Mouse (Mus musculus) myocyte (in vitro differentiated cells): ENCODE results near the gene Slc34a2. TPM values are rescaled to one million over a fixed set of nuclear protein-coding genes. Genes with fewer than 3 reads are reported as not detected.

ENCODE experiments used
- H3K27me3 ChIP-seq: one replicate; pipeline ENCODE4 v1.6.1; 2011; ENCODE audit not compliant: control insufficient read depth, insufficient read depth, insufficient read length
- H3K36me3 ChIP-seq: one replicate; pipeline ENCODE4 v1.6.1; 2011; ENCODE audit not compliant: control insufficient read depth, insufficient read depth
- H3K4me2 ChIP-seq: one replicate; pipeline ENCODE4 v1.6.1; 2011; ENCODE audit warnings: low read depth, control low read depth
- H3K4me3 ChIP-seq: one replicate; pipeline ENCODE4 v1.5.1; 2011; ENCODE audit warnings: mild to moderate bottlenecking, control low read depth, moderate library complexity
- H3K79me2 ChIP-seq: one replicate; pipeline ENCODE4 v1.6.1; 2011; ENCODE audit not compliant: control insufficient read depth, insufficient read depth
- H3ac ChIP-seq: one replicate; pipeline ENCODE4 v1.6.1; 2011; ENCODE audit not compliant: control insufficient read depth, insufficient read length
- CEBPB ChIP-seq: IDR thresholded peaks from 2 replicates; pipeline ENCODE4 v1.6.1; 2011; ENCODE audit warnings: mild to moderate bottlenecking, moderate library complexity; ENCODE audit not compliant: poor library complexity, insufficient read depth, severe bottlenecking
- E2F4 ChIP-seq: IDR thresholded peaks from one replicate; pipeline ENCODE4 v1.6.1; 2011; ENCODE audit warnings: mild to moderate bottlenecking, control low read depth, moderate library complexity; ENCODE audit not compliant: insufficient read depth
- MAX ChIP-seq: IDR thresholded peaks from one replicate; pipeline ENCODE4 v1.6.1; 2011; ENCODE audit warnings: low read depth, mild to moderate bottlenecking, control low read depth
- MYOD1 ChIP-seq, 3 experiments: IDR thresholded peaks; one replicate each; pipeline ENCODE4 v1.6.1; 2011; ENCODE audit warnings: control low read depth in 2 of 3, low read depth in 2 of 3, mild to moderate bottlenecking in 2 of 3, moderate library complexity in 1 of 3; ENCODE audit not compliant: insufficient read length in 2 of 3, control insufficient read depth in 1 of 3
- MYOG ChIP-seq, 3 experiments: IDR thresholded peaks; one replicate each; pipeline ENCODE4 v1.6.1; 2011; ENCODE audit warnings: control low read depth in 2 of 3, low read depth in 2 of 3, mild to moderate bottlenecking in 2 of 3; ENCODE audit not compliant: insufficient read length in 2 of 3, control insufficient read depth in 1 of 3, insufficient read depth in 1 of 3
- POLR2A ChIP-seq: IDR thresholded peaks from one replicate; pipeline ENCODE4 v1.6.1; 2011; ENCODE audit warnings: low read depth, mild to moderate bottlenecking, control low read depth, moderate library complexity; ENCODE audit not compliant: insufficient read length
- POLR2AphosphoS2 ChIP-seq: IDR thresholded peaks from one replicate; pipeline ENCODE4 v1.6.1; 2011; ENCODE audit warnings: low read depth, control low read depth; ENCODE audit not compliant: insufficient read length
- REST ChIP-seq: IDR thresholded peaks from one replicate; pipeline ENCODE4 v1.6.1; 2011; ENCODE audit warnings: mild to moderate bottlenecking, control low read depth, moderate library complexity; ENCODE audit not compliant: insufficient read depth, insufficient read length
- SRF ChIP-seq: IDR thresholded peaks from one replicate; pipeline ENCODE4 v1.6.1; 2011; ENCODE audit warnings: low read depth; ENCODE audit not compliant: control insufficient read depth, insufficient read length
- TCF12 ChIP-seq: IDR thresholded peaks from one replicate; pipeline ENCODE4 v1.6.1; 2011; ENCODE audit warnings: mild to moderate bottlenecking, control low read depth; ENCODE audit not compliant: poor library complexity, insufficient read depth, severe bottlenecking
- TCF3 ChIP-seq: IDR thresholded peaks from one replicate; pipeline ENCODE4 v1.6.1; 2011; ENCODE audit warnings: low read depth, control low read depth; ENCODE audit not compliant: insufficient read length
- USF1 ChIP-seq: IDR thresholded peaks from one replicate; pipeline ENCODE4 v1.6.1; 2011; ENCODE audit warnings: low read depth, mild to moderate bottlenecking, control low read depth, moderate library complexity
- polyA plus RNA-seq: library from polyadenylated mRNA; unstranded; fragments of >200 nt; fragmentation: generic; extraction: Trizol; gene quantifications from one replicate; pipeline ENCODE4 v1.2.1, GENCODE M21; 2012; ENCODE audit warnings: missing spikeins

The Slc34a2 gene
- polyA plus RNA-seq, 1 experiment, result not detected

DNA sequence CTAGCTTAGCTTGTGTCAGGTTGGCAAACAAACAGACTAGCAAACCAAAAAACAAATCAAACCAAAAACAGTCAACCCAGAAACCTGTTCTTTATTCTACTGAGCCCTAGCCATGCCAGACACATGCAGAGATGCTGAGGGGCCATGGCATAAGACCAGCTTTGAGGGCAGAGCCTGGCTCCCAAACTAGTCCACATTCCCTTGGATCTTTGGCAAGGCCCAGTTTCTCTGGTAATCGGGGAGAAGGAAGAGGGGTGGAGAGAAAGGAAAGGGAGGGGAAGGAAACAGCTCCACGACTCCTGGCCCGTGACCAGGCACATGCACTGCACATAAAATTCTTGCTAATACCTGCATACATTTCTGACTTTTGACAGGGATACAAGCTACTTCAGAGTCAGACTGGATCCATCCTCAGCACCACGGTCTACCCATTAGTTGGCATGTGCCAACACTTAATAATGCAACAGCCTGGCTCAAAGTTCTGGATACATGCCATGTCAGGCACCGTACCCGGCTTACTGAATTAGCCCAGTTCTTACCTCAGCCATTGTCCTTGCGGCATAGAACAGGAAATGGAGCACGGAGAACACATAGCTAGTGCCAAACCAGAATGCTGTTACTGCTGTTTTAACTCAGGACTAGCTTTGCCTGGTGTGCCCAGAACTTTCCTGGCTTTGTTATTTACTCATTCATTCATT lies 12.5 kb upstream of the Slc34a2 start:
- TF ChIP-seq USF1, result no peak
- H3K27me3 ChIP-seq, result no peaks in the 10 kb centered on the region
- H3K79me2 ChIP-seq, result no peaks in the 10 kb centered on the region
- no peak overlapping the region for H3ac ChIP-seq
- H3K4me3 ChIP-seq, result no peak overlapping the region
- no peaks in the 10 kb centered on the region for H3K36me3 ChIP-seq
- no peak overlapping the region for H3K4me2 ChIP-seq

DNA sequence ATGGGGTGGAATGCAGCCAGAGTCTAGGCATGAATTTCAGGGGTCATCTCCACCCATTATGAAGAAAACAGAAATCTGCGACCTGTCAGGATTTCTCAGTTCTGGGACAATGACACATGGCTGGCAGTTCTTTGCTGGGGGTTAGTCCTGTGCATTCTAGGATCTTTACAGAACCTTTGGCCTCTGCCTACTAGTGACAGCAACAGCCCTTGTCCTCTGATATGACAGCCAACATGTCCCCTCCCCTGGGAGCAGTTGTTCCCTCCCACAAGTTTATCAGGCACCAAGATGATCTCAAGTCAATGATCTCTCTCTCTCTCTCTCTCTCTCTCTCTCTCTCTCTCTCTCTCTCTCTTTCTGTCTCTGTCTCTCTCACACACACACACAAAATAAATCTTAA lies 6.5 kb upstream of the Slc34a2 start:
- TF ChIP-seq CEBPB, result no peak
- TF ChIP-seq E2F4, result no peak
- TF ChIP-seq MYOG (IDR thresholded peaks at IDR 0.05; ENCODE audit: control insufficient read depth in 1 of 3, insufficient read depth in 1 of 3, insufficient read length in 2 of 3, low read depth in 2 of 3), result no peak
- no peak for TF ChIP-seq SRF
- TF ChIP-seq TCF3, result no peak
- TF ChIP-seq MYOD1 (IDR thresholded peaks at IDR 0.05; ENCODE audit: control insufficient read depth in 1 of 3, insufficient read length in 2 of 3, low read depth in 2 of 3), result no peak
- TF ChIP-seq TCF12, result no peak
- no peak for TF ChIP-seq POLR2AphosphoS2
- no peak for TF ChIP-seq MAX
- no peak for TF ChIP-seq REST
- no peak for TF ChIP-seq POLR2A
- TF ChIP-seq USF1, result no peak
- no peak overlapping the region for H3ac ChIP-seq
- H3K4me3 ChIP-seq, result no peak overlapping the region

DNA sequence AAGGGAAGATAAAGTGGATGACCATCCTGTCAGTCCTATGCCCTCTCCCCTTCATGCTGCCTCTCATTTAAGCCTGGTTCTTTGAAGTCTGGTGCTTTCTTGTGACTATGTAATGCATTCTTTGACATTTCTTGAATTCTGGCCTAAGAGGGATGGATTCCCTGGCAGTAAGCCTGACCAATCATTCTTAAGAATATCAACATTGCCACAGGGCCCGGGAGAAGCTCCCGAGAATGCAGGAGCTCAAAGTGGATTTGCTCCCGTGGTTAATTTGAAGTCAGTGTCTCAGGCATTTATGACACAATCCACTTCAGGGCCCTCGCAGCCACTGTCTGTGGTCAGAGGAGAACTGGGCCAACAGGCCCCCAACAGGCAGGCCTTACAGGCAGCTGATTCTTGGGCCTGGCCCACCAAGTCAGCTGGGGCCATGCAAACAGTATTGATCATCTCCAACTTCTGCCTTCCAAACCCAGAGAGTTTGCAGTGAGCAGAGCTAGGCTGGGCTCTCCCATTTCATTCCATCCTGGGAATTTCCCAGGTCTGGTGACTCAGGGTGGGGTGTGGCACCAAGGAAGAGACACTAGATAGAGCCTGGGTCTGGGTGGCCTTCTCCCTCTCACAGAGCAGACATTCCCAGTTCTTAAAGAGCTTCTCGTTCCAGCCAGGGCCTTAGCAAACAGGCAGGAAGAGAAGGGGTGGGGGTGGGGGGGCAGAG lies 4.3 kb downstream of the Slc34a2 start:
- TF ChIP-seq CEBPB (no peak), MYOD1 (IDR thresholded peaks at IDR 0.05; ENCODE audit: control insufficient read depth in 1 of 3, insufficient read length in 2 of 3, low read depth in 2 of 3) (no peak), TCF12 (no peak), USF1 (no peak), MYOG (IDR thresholded peaks at IDR 0.05; ENCODE audit: control insufficient read depth in 1 of 3, insufficient read depth in 1 of 3, insufficient read length in 2 of 3, low read depth in 2 of 3) (no peak), SRF (no peak), POLR2A (no peak), REST (no peak), TCF3 (no peak), MAX (no peak), E2F4 (no peak), POLR2AphosphoS2 (no peak)
- H3K79me2 ChIP-seq, result no peaks in the 10 kb centered on the region

More for the DNA sequence above, 6.5 kb upstream of the Slc34a2 start:
- Histone ChIP-seq H3K79me2 (no peaks in the 10 kb centered on the region), H3K27me3 (no peaks in the 10 kb centered on the region), H3K36me3 (no peaks in the 10 kb centered on the region), H3K4me2 (no peak overlapping the region)

DNA sequence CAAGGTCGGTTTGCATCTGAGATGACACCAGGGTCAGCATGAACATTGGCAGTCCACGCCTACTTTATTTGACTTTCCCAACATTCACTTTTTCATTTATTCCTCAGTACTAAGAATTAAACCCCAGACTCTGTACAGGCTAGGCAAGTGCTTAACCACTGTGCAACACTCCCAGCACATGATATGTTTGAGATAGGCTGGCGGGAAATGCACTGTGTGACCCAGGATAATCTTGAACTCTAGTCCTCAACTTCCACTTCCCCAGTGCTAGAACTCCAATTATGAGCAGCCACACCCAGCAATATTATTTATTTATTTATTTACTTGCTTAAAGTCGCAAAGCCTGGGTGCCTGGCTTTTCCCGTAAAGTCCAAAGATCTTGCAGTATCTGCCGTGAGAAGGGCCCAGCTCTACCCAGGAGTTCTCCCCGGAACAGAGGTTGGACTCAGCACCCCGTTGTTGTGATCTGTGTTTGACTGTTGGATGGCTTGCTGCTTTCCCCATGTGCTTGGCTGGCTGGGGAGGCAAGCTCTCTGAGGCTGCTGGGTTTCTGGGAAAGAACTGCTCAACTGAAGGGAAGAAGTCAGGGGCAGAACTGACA lies 5.0 kb downstream of the Slc34a2 start:
- H3K4me3 ChIP-seq, result no peak overlapping the region
- no peak overlapping the region for H3ac ChIP-seq
- H3K27me3 ChIP-seq, result no peaks in the 10 kb centered on the region
- TF ChIP-seq TCF12 (no peak), MYOD1 (IDR thresholded peaks at IDR 0.05; ENCODE audit: control insufficient read depth in 1 of 3, insufficient read length in 2 of 3, low read depth in 2 of 3) (no peak), REST (no peak), MAX (no peak)
- no peaks in the 10 kb centered on the region for H3K36me3 ChIP-seq
- no peaks in the 10 kb centered on the region for H3K79me2 ChIP-seq
- H3K4me2 ChIP-seq, result peak overlapping the region; percentile 30

More for the DNA sequence above, 4.3 kb downstream of the Slc34a2 start:
- H3K36me3 ChIP-seq, result no peaks in the 10 kb centered on the region
- no peak overlapping the region for H3K4me3 ChIP-seq
- no peak overlapping the region for H3ac ChIP-seq
- peak overlapping the region; percentile 30 for H3K4me2 ChIP-seq
- H3K27me3 ChIP-seq, result no peaks in the 10 kb centered on the region

DNA sequence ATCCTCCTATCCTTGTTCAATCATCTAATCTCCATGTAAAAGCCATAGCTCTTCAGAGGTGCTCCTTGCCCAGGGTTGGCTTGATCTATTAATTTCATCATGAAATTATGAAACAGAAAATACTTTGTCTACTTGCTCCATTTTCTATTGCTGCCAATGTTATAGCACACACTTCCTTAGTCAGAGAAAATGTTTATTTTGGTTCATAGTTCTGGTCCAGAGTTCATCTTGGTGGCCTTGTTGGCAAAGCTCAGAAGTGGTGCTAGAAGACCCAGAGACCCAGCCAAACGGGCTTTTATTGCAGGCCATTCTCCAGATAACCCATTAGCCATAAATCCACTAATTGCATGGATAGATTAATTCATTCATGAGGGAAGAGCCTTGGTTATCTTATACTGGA lies 5.8 kb downstream of the Slc34a2 start:
- H3K4me3 ChIP-seq, result no peak overlapping the region
- no peak overlapping the region for H3ac ChIP-seq
- H3K79me2 ChIP-seq, result no peaks in the 10 kb centered on the region
- peaks cover 3% of the 10 kb centered on the region for H3K27me3 ChIP-seq
- no peaks in the 10 kb centered on the region for H3K36me3 ChIP-seq
- no peak for TF ChIP-seq REST
- TF ChIP-seq CEBPB, result no peak
- TF ChIP-seq E2F4, result no peak
- TF ChIP-seq MAX, result no peak
- no peak for TF ChIP-seq SRF
- no peak for TF ChIP-seq TCF12
- no peak for TF ChIP-seq POLR2AphosphoS2
- no peak for TF ChIP-seq USF1
- no peak for TF ChIP-seq POLR2A
- no peak for TF ChIP-seq TCF3
- TF ChIP-seq MYOG (IDR thresholded peaks at IDR 0.05; ENCODE audit: control insufficient read depth in 1 of 3, insufficient read depth in 1 of 3, insufficient read length in 2 of 3, low read depth in 2 of 3), result no peak
- no peak for TF ChIP-seq MYOD1 (IDR thresholded peaks at IDR 0.05; ENCODE audit: control insufficient read depth in 1 of 3, insufficient read length in 2 of 3, low read depth in 2 of 3)
- no peak overlapping the region for H3K4me2 ChIP-seq
